20 mouse cellular contexts compared by ENCODE assay signal in genomic region chr9:46053014-46053666, GRCm38 (mm10). TPM values are rescaled to one million over a fixed set of nuclear protein-coding genes. Genes with fewer than 3 reads are reported as not detected.
A peak's percentile ranks its signal among the peaks of the same experiment; 100 is the strongest.
DNase-seq lines count a peak whose midpoint lies in the region; ATAC-seq and TF ChIP-seq lines count a peak whose summit lies in the region.
"Had no signal": no experiment of that assay in that cellular context is flagged by ENCODE, and none has a peak within 500 bp of the region (broad histone marks: within the 10 kb centered on the region; RNA-seq: fewer than 3 reads in every experiment).

No protein-coding gene starts in this region.

- no peaks in the 10 kb centered on the region for H3K9me3 ChIP-seq in forebrain, embryonic 16.5 days (ENCODE audit: control insufficient read depth, low read length)
- H3K9me3 ChIP-seq: forebrain, embryonic 12.5 days; hindbrain, embryonic 15.5 days; midbrain, embryonic 12.5 days had no signal

- H3K4me2 ChIP-seq in forebrain, embryonic 16.5 days (ENCODE audit: low read length) = no peak overlapping the region
- H3K4me2 ChIP-seq: forebrain, embryonic 12.5 days; hindbrain, embryonic 15.5 days; midbrain, embryonic 12.5 days had no signal

- no peak overlapping the region for H3K4me3 ChIP-seq in cortical plate, adult 2 months (ENCODE audit: insufficient read depth, low read length)
- H3K4me3 ChIP-seq in forebrain, embryonic 16.5 days (replicated peaks; ENCODE audit: low read length) = no peak overlapping the region
- H3K4me3 ChIP-seq: forebrain, embryonic 12.5 days; gastrocnemius, adult 2 months; heart, adult 2 months; hindbrain, embryonic 15.5 days; midbrain, embryonic 12.5 days; myocyte had no signal

- TF ChIP-seq POLR2A in cortical plate, adult 2 months (IDR thresholded peaks at IDR 0.05; ENCODE audit: extremely low read depth, insufficient read depth, low read length) = no peak

- intact Hi-C loops in left cerebral cortex, postnatal 10 days (cut with DNase I) = no loop called here

- no peak for DNase-seq in cerebellum, postnatal 4 days (ENCODE audit: low spot score in 2 of 2)
- DNase-seq in left cerebral cortex, adult 9 months (ENCODE audit: low spot score in 2 of 2) = peak; percentile 59 to 63
- no peak for DNase-seq in left cerebral cortex, postnatal 10 days (ENCODE audit: extremely low spot score in 1 of 2, low spot score in 2 of 2)
- DNase-seq in cerebellum, adult 11-12 months = peak; percentile 56
- DNase-seq in urinary bladder, postnatal 10 days (ENCODE audit: low spot score) = no peak
- DNase-seq: embryo, embryonic 11 days; gastrocnemius, adult 2 months; heart, adult 2 months; heart, postnatal 14 days; kidney, adult 2 months; kidney, postnatal 36 days; lung, postnatal 4 days; thymus, postnatal 4 days had no signal

- 0 out of 2 replicates have a peak, but pooled peaks have one; percentile 56 for ATAC-seq in cerebellum, adult (ENCODE audit: insufficient number of reproducible peaks, low FRiP score, low TSS enrichment)
- no peak for ATAC-seq in forebrain, embryonic 16.5 days

- 65% methylated on average over 9 of the region's 9 CpGs for WGBS in forebrain, embryonic 16.5 days

- H3K36me3 ChIP-seq in forebrain, embryonic 16.5 days (ENCODE audit: control insufficient read depth, insufficient read depth) = no peaks in the 10 kb centered on the region
- H3K36me3 ChIP-seq: forebrain, embryonic 12.5 days; hindbrain, embryonic 15.5 days; midbrain, embryonic 12.5 days had no signal

- H3K27me3 ChIP-seq in forebrain, embryonic 16.5 days (replicated peaks; ENCODE audit: control insufficient read depth, insufficient read depth, low read length) = no peaks in the 10 kb centered on the region
- H3K27me3 ChIP-seq: forebrain, embryonic 12.5 days; hindbrain, embryonic 15.5 days; midbrain, embryonic 12.5 days had no signal

- H3K9ac ChIP-seq in forebrain, embryonic 16.5 days (replicated peaks; ENCODE audit: low read depth, low read length) = no peak overlapping the region
- H3K9ac ChIP-seq: forebrain, embryonic 12.5 days; hindbrain, embryonic 15.5 days; midbrain, embryonic 12.5 days had no signal

- no peak for TF ChIP-seq CTCF in cortical plate, adult 2 months (IDR thresholded peaks at IDR 0.05; ENCODE audit: extremely low read depth, insufficient read depth, low read length)

- H3K27ac ChIP-seq in cortical plate, adult 2 months (ENCODE audit: insufficient read depth, low read length) = peak overlapping the region; percentile 18; the same call in 1 of the 2 replicates
- no peak overlapping the region for H3K27ac ChIP-seq in forebrain, embryonic 16.5 days (ENCODE audit: low read length)
- H3K27ac ChIP-seq: forebrain, embryonic 12.5 days; gastrocnemius, adult 2 months; heart, adult 2 months; hindbrain, embryonic 15.5 days; midbrain, embryonic 12.5 days had no signal

- peaks cover 3% of the 10 kb centered on the region for H3K4me1 ChIP-seq in cortical plate, adult 2 months (ENCODE audit: control insufficient read depth, insufficient read depth, low read length)
- H3K4me1 ChIP-seq in forebrain, embryonic 16.5 days (replicated peaks; ENCODE audit: control insufficient read depth, insufficient read depth, low read length) = no peaks in the 10 kb centered on the region

RNA-seq across cellular contexts. Expression of gene Sik3, which starts 40.5 kb away (rescaled TPM):
- total RNA-seq in left cerebral cortex, postnatal 10 days (2021) = 10 to 100 TPM; 77.0 to 82.3 TPM
- 46.5 and 47.0 TPM in 2 replicates for polyA plus RNA-seq in cortical plate, adult 2 months (2012; rRNA removed)
- 4.9 and 5.3 TPM in 2 replicates for polyA plus RNA-seq in forebrain, embryonic 16.5 days (2015; fragmentation: Nextera tagmentation; extraction: Ambion mirVana)

RNA-seq across cellular contexts. Expression of gene Pafah1b2, which starts 40.6 kb away (rescaled TPM):
- total RNA-seq in left cerebral cortex, postnatal 10 days (2021) = 100 to 1,000 TPM; 223 to 224 TPM
- 90.3 and 92.6 TPM in 2 replicates for polyA plus RNA-seq in cortical plate, adult 2 months (2012; rRNA removed)
- 291 and 321 TPM in 2 replicates for polyA plus RNA-seq in forebrain, embryonic 16.5 days (2015; fragmentation: Nextera tagmentation; extraction: Ambion mirVana)

Comparison
In these comparisons a context has a peak if more than half of its experiments do, and no peak if none do; other contexts are left out.
1. DNase-seq: peak in left cerebral cortex, adult 9 months (2 of 2) and cerebellum, adult 11-12 months (single experiment); none in cerebellum, postnatal 4 days (0 of 2), left cerebral cortex, postnatal 10 days (0 of 2) and urinary bladder, postnatal 10 days (single experiment).